In the genomic region with DNA sequence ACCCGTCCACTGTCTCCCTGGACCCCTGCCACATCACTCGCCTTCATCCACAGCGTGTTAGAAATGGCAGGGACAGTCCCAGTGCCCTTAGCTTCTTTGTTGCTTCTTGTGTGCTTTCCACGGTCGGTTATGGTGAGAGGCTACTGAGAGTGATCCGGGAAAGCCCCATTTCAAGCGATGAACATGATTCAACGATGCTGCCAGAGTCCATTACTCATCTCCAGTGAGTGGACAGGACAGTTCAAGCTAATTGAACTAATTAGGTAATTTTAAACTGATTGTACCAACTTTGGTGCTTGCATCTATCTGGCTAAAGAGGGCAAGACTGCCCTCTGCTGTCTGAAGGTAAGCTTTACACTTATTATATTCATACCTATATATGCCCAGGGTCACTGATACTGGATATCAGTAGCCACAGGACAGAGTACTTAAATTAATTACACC, we compare ENCODE assay signal across 8 mouse cellular contexts. TPM values are rescaled to one million over a fixed set of nuclear protein-coding genes. Genes with fewer than 3 reads are reported as not detected.
DNase-seq lines count a peak whose midpoint lies in the region; ATAC-seq lines count a peak whose summit lies in the region.

No protein-coding gene starts in this region.

- H3K4me1 ChIP-seq in forebrain, embryonic 11.5 days (replicated peaks; ENCODE audit: control insufficient read depth, insufficient read depth, low read length) = no peaks in the 10 kb centered on the region
- H3K4me1 ChIP-seq in forebrain, embryonic 10.5 days = 0 out of 2 replicates have a peak, but pooled peaks cover 4% of the 10 kb centered on the region

- 56% methylated on average over 8 of the region's 8 CpGs for WGBS in forebrain, embryonic 11.5 days
- WGBS in forebrain, embryonic 10.5 days = 51% methylated on average over 8 of the region's 8 CpGs

- peak; percentile 53; the same call in 1 of the 2 replicates for ATAC-seq in forebrain, embryonic 11.5 days (replicated peaks; ENCODE audit: low FRiP score)
- peak; percentile 62; the same call in 1 of the 2 replicates for ATAC-seq in erythroblast, adult 5-6 weeks (replicated peaks; ENCODE audit: low FRiP score, poor library complexity, severe bottlenecking)

- no peak overlapping the region for H3K27ac ChIP-seq in forebrain, embryonic 11.5 days (ENCODE audit: low read depth, low read length)
- no peak overlapping the region for H3K27ac ChIP-seq in forebrain, embryonic 10.5 days

- H3K9me3 ChIP-seq in forebrain, embryonic 11.5 days (ENCODE audit: control insufficient read depth, low read length) = no peaks in the 10 kb centered on the region
- no peaks in the 10 kb centered on the region for H3K9me3 ChIP-seq in forebrain, embryonic 10.5 days

- intact Hi-C loops in left cerebral cortex, postnatal 4 days (cut with DNase I) = loop anchor here (2.0 kb wide), 1 partner anchor 459 kb away; no protein-coding TSS in a partner anchor

- H3K9ac ChIP-seq in forebrain, embryonic 11.5 days (ENCODE audit: low read length) = no peak overlapping the region

- peaks cover 11% of the 10 kb centered on the region for H3K36me3 ChIP-seq in forebrain, embryonic 11.5 days (ENCODE audit: control insufficient read depth, insufficient read depth, low read length)
- peaks cover 28% of the 10 kb centered on the region for H3K36me3 ChIP-seq in forebrain, embryonic 10.5 days (replicated peaks)

- DNase-seq in forebrain, embryonic 11.5 days (ENCODE audit: low spot score) = no peak
- DNase-seq in forebrain, embryonic 10.5 days (ENCODE audit: extremely low spot score, low spot score) = no peak
- DNase-seq in right cerebral cortex, adult 2 months (ENCODE audit: low spot score in 2 of 2) = peak; percentile 10 to 33
- no peak for DNase-seq in right cerebral cortex, postnatal 10 days (ENCODE audit: low spot score in 2 of 2)
- DNase-seq in left cerebral cortex, postnatal 4 days = peak; percentile 35
- peak; percentile 36 for DNase-seq in retina, postnatal 7 days (ENCODE audit: low read depth, low spot score)
- no peak for DNase-seq in gastrocnemius, postnatal 25 days

- no peaks in the 10 kb centered on the region for H3K27me3 ChIP-seq in forebrain, embryonic 11.5 days (ENCODE audit: control insufficient read depth, insufficient read depth, low read length)
- no peaks in the 10 kb centered on the region for H3K27me3 ChIP-seq in forebrain, embryonic 10.5 days (ENCODE audit: poor library complexity, severe bottlenecking)

- H3K4me3 ChIP-seq in forebrain, embryonic 11.5 days (ENCODE audit: low read depth, low read length) = no peak overlapping the region
- H3K4me3 ChIP-seq in forebrain, embryonic 10.5 days = no peak overlapping the region

- no peak overlapping the region for H3K4me2 ChIP-seq in forebrain, embryonic 11.5 days (ENCODE audit: low read depth, low read length, severe bottlenecking)

RNA-seq across cellular contexts. Expression of a gene that starts 19.4 kb away (rescaled TPM):
- polyA plus RNA-seq in forebrain, embryonic 11.5 days (2014; fragmentation: Nextera tagmentation; extraction: Ambion mirVana) = 86.2 and 108 TPM in 2 replicates
- 88.0 and 101 TPM in 2 replicates for polyA plus RNA-seq in forebrain, embryonic 10.5 days (2016; fragmentation: Nextera tagmentation; extraction: Ambion mirVana)
- total RNA-seq in erythroblast, adult 5-6 weeks (2015; ENCODE audit: low replicate concordance) = 7.5 and 8.2 TPM in 2 replicates
- 14.4 and 20.6 TPM in 2 replicates for total RNA-seq in erythroblast, adult 5-6 weeks (2017; ENCODE audit: low replicate concordance)
- 10 to 100 TPM; 38.7 to 44.8 TPM for total RNA-seq in left cerebral cortex, postnatal 4 days (2021)
- total RNA-seq in gastrocnemius, postnatal 25 days (2021) = 10 to 100 TPM; 27.0 to 32.9 TPM

Comparison
In these comparisons a context has a peak if more than half of its experiments do, and no peak if none do; other contexts are left out.
1. DNase-seq: peak in right cerebral cortex, adult 2 months (2 of 2), left cerebral cortex, postnatal 4 days (single experiment) and retina, postnatal 7 days (single experiment); none in forebrain, embryonic 11.5 days (single experiment), forebrain, embryonic 10.5 days (single experiment), right cerebral cortex, postnatal 10 days (0 of 2) and gastrocnemius, postnatal 25 days (single experiment).